Mouse (Mus musculus) ES-E14 (cell line): Measurements from ENCODE around the gene Fras1. TPM values are rescaled to one million over a fixed set of nuclear protein-coding genes. Genes with fewer than 3 reads are reported as not detected.

ENCODE experiments used
- DNase-seq: peaks from one replicate; pipeline ENCODE4 v3.0.0-alpha.2; 2013; ENCODE audit warnings: low read depth, low spot score
- H3K27ac ChIP-seq: 2 replicates; pipeline ENCODE4 v1.5.1; 2012; ENCODE audit warnings: low read depth, mild to moderate bottlenecking, low read length, moderate library complexity, mixed read lengths; ENCODE audit not compliant: poor library complexity, insufficient read depth, severe bottlenecking
- H3K36me3 ChIP-seq: 2 replicates; pipeline ENCODE4 v1.6.1; 2012; ENCODE audit warnings: mild to moderate bottlenecking, low read length, moderate library complexity, mixed read lengths; ENCODE audit not compliant: control insufficient read depth, poor library complexity, insufficient read depth, severe bottlenecking
- H3K4me1 ChIP-seq, 2 experiments: fragments of 150-350 bp in 1 of 2; sonication (generic) in 1 of 2; 2 replicates each; pipeline ENCODE4 v1.6.1; 2012; ENCODE audit warnings: low read length in 2 of 2, mild to moderate bottlenecking in 1 of 2, mixed read lengths in 1 of 2; ENCODE audit not compliant: control insufficient read depth in 2 of 2, insufficient read depth in 2 of 2, poor library complexity in 1 of 2
- H3K4me3 ChIP-seq, 2 experiments: fragments of 150-350 bp in 1 of 2; sonication (generic) in 1 of 2; 2 replicates each; pipeline ENCODE4 v1.5.1; 2012; ENCODE audit warnings: low read length in 2 of 2, low read depth in 1 of 2, mild to moderate bottlenecking in 1 of 2, mixed read lengths in 1 of 2; ENCODE audit not compliant: insufficient read depth in 1 of 2, poor library complexity in 1 of 2, severe bottlenecking in 1 of 2
- H3K9ac ChIP-seq: 2 replicates; pipeline ENCODE4 v1.6.1; 2012; ENCODE audit warnings: low read depth, mild to moderate bottlenecking, low read length, mixed read lengths; ENCODE audit not compliant: poor library complexity, insufficient read depth, severe bottlenecking
- H3K9me3 ChIP-seq: fragments of 150-350 bp; sonication (generic); 2 replicates; pipeline ENCODE4 v1.6.1; 2012; ENCODE audit warnings: low read depth, mild to moderate bottlenecking, low read length; ENCODE audit not compliant: control insufficient read depth, insufficient read depth
- CHD2 ChIP-seq: IDR thresholded peaks from 2 replicates; pipeline ENCODE4 v1.6.1; 2014; ENCODE audit warnings: mild to moderate bottlenecking, low read depth, low read length, inconsistent platforms
- HCFC1 ChIP-seq: IDR thresholded peaks from 2 replicates; pipeline ENCODE4 v1.6.1; 2012; ENCODE audit warnings: low read length, inconsistent platforms, borderline replicate concordance; ENCODE audit not compliant: insufficient read depth
- MAFK ChIP-seq: IDR thresholded peaks from 2 replicates; pipeline ENCODE4 v1.6.1; 2014; ENCODE audit warnings: mild to moderate bottlenecking, low read depth, low read length, inconsistent platforms; ENCODE audit not compliant: insufficient read depth
- ZC3H11A ChIP-seq: IDR thresholded peaks from 2 replicates; pipeline ENCODE4 v1.6.1; 2012; ENCODE audit warnings: low read depth, mild to moderate bottlenecking, inconsistent platforms, low read length, borderline replicate concordance
- ZNF384 ChIP-seq: IDR thresholded peaks from 2 replicates; pipeline ENCODE4 v1.6.1; 2012; ENCODE audit warnings: low read depth, low read length, inconsistent platforms
- in situ Hi-C, 2 experiments: fragments of 600-800 bp; cut with MboI; formaldehyde crosslinking; loops; one replicate each; pipeline ENCODE4 v1.15.1; 2025; ENCODE audit warnings: low sequenced_read_pairs in 2 of 2, inconsistent platforms in 1 of 2; ENCODE audit not compliant: unreplicated experiment in 2 of 2
- total RNA-seq: library from RNA; depleted of rRNA; stranded (reverse); fragments of 300-350 nt; gene quantifications from 2 replicates; pipeline ENCODE4 v1.2.3, GENCODE M21; 2012

The Fras1 gene
- total RNA-seq, 1 experiment = 1.6 TPM

DNA sequence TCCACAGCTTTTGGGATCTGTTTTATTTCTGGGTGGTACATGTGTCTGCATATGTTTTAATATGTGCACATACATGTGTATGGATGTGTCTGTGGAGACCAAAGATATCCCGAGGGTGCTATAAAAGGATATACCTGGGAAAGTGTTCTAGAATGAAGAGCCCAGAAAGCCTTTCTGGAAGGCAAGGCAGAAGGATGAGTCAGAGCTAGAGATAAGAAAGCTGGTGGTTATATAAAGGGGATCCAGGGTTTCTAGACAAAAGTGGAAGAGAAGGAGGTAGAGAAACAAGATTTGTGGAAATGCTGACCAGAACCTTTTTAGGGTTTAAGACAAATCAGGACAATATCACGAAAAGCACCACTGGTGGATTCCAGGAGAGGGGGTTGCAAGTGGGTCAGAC lies 267.5 kb downstream of the Fras1 start:
- Histone ChIP-seq H3K36me3 (no peaks in the 10 kb centered on the region), H3K4me1 (no peaks in the 10 kb centered on the region), H3K4me3 (no peak overlapping the region), H3K9ac (no peak overlapping the region), H3K27ac (no peak overlapping the region), H3K9me3 (no peaks in the 10 kb centered on the region)
- TF ChIP-seq ZNF384 (no peak), CHD2 (no peak), HCFC1 (no peak), MAFK (no peak), ZC3H11A (no peak)
- in situ Hi-C loops = loop anchor here in 1 of 2 experiments (25.0 kb wide), 1 partner anchor 96 kb away; no protein-coding TSS in a partner anchor
- DNase-seq = no peak

GRCm38 (mm10) chr5:96675676-96676075 lies 301.9 kb downstream of the Fras1 start:
- H3K4me3 ChIP-seq = no peak overlapping the region
- H3K9ac ChIP-seq = no peak overlapping the region
- no peaks in the 10 kb centered on the region for H3K4me1 ChIP-seq
- no peak overlapping the region for H3K27ac ChIP-seq
- in situ Hi-C loops = no loop called here
- no peaks in the 10 kb centered on the region for H3K9me3 ChIP-seq
- no peaks in the 10 kb centered on the region for H3K36me3 ChIP-seq
- no peak for DNase-seq
- TF ChIP-seq ZC3H11A (no peak), CHD2 (no peak), MAFK (no peak), HCFC1 (no peak), ZNF384 (no peak)

GRCm38 (mm10) chr5:96677498-96677897 lies 303.7 kb downstream of the Fras1 start:
- Histone ChIP-seq H3K4me3 (no peak overlapping the region), H3K9me3 (no peaks in the 10 kb centered on the region), H3K36me3 (no peaks in the 10 kb centered on the region), H3K9ac (no peak overlapping the region), H3K27ac (no peak overlapping the region), H3K4me1 (no peaks in the 10 kb centered on the region)
- in situ Hi-C loops = no loop called here
- TF ChIP-seq CHD2 = no peak
- TF ChIP-seq ZNF384 = no peak
- no peak for TF ChIP-seq HCFC1
- TF ChIP-seq ZC3H11A = no peak
- no peak for TF ChIP-seq MAFK
- DNase-seq = peak; percentile 36

DNA sequence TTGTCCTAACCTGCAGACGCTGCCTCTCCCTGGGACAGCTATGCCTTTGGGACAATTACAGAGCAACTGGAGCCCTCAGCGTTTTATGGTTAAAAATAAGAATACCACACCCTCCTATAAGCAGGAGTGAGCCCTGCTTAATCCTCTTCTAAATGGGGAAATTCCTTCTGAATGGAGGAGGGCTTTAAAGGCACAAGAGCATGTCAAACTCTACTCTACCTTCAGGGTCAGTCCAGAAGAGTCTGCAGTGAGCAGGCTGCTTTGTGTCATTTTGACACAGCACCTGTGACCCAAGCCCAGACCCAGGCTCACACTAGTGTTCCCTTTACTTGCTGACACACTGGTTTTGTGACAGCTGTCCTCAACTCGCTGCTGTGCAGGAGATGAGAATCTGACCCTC lies 307.3 kb downstream of the Fras1 start:
- Histone ChIP-seq H3K27ac (no peak overlapping the region), H3K9me3 (no peaks in the 10 kb centered on the region), H3K9ac (no peak overlapping the region), H3K36me3 (no peaks in the 10 kb centered on the region), H3K4me1 (no peaks in the 10 kb centered on the region), H3K4me3 (no peak overlapping the region)
- no peak for DNase-seq
- in situ Hi-C loops = no loop called here
- TF ChIP-seq ZNF384 (no peak), HCFC1 (no peak), ZC3H11A (no peak), CHD2 (no peak), MAFK (no peak)

DNA sequence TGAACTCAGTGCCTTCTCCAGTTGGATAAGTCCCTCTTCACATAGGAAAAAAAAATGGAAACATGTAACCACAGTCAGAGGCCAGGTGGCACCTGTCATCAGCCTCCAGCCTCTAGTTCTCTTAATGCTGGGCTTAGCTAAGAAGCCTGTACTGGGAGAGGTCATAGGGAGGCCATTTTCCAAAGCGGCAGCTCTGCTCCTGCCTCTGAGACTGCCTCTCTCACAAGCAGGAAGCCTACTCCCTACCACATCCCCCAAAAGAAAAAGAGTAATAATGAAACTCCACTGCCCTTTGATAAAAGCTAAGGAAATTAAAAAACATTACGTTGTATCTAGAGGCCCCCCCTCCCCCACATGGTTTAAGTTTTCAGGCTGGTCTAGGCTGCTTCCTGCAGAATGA lies 309.0 kb downstream of the Fras1 start:
- H3K27ac ChIP-seq = no peak overlapping the region

More for the DNA sequence above, 309.0 kb downstream of the Fras1 start:
- H3K4me3 ChIP-seq = no peak overlapping the region
- H3K36me3 ChIP-seq = no peaks in the 10 kb centered on the region
- no peaks in the 10 kb centered on the region for H3K4me1 ChIP-seq
- TF ChIP-seq MAFK = no peak
- no peak for TF ChIP-seq HCFC1
- in situ Hi-C loops = no loop called here
- no peak overlapping the region for H3K9ac ChIP-seq
- no peak for DNase-seq
- H3K9me3 ChIP-seq = no peaks in the 10 kb centered on the region
